Mouse (Mus musculus) embryonic facial prominence, embryonic 10.5 days (tissue): ENCODE results near the gene Prss41. TPM values are rescaled to one million over a fixed set of nuclear protein-coding genes. Genes with fewer than 3 reads are reported as not detected.

Experiments
- DNase-seq: peaks from one replicate; pipeline ENCODE4 v3.0.0-alpha.2; 2017; ENCODE audit warnings: low spot score
- H3K27ac ChIP-seq: fragments of 300-500 bp; sonication (generic); replicated peaks from 2 replicates; pipeline ENCODE4 v1.5.1; 2016; ENCODE audit warnings: mild to moderate bottlenecking
- H3K27me3 ChIP-seq: fragments of 300-500 bp; sonication (generic); replicated peaks from 2 replicates; pipeline ENCODE4 v1.6.1; 2016; ENCODE audit warnings: low read depth, mild to moderate bottlenecking; ENCODE audit not compliant: poor library complexity, severe bottlenecking
- H3K36me3 ChIP-seq: fragments of 300-500 bp; sonication (generic); replicated peaks from 2 replicates; pipeline ENCODE4 v1.6.1; 2016; ENCODE audit warnings: mild to moderate bottlenecking, moderate library complexity
- H3K4me1 ChIP-seq: fragments of 300-500 bp; sonication (generic); 2 replicates; pipeline ENCODE4 v1.6.1; 2016
- H3K4me3 ChIP-seq: fragments of 300-500 bp; sonication (generic); 2 replicates; pipeline ENCODE4 v1.5.1; 2016; ENCODE audit warnings: mild to moderate bottlenecking, moderate library complexity
- H3K9me3 ChIP-seq: fragments of 300-500 bp; sonication (generic); 2 replicates; pipeline ENCODE4 v1.6.1; 2016; ENCODE audit warnings: mild to moderate bottlenecking
- WGBS: fragments of 180-500 bp; shearing (Covaris S2); methylation state at CpG from one replicate; pipeline ENCODE4 v1.1.7; 2016; 5-methylcytosine and 5-hydroxymethylcytosine counted together
- polyA plus RNA-seq: library from polyadenylated mRNA; unstranded; fragments of >200 nt; fragmentation: Nextera tagmentation; extraction: Ambion mirVana; gene quantifications from 2 replicates; pipeline ENCODE4 v1.2.1, GENCODE M21; 2016

Gene Prss41
- polyA plus RNA-seq, 1 experiment from 2014 or later = 3.6 TPM

GRCm38 (mm10) chr17:23822094-23822493 is 21.9 kb downstream of the Prss41 start:
- H3K9me3 ChIP-seq = peaks cover 24% of the 10 kb centered on the region
- DNase-seq = no peak
- H3K36me3 ChIP-seq = peaks cover 100% of the 10 kb centered on the region
- no peak overlapping the region for H3K4me3 ChIP-seq
- H3K27ac ChIP-seq = no peak overlapping the region
- H3K4me1 ChIP-seq = peaks cover 6% of the 10 kb centered on the region
- WGBS = 73% methylated on average over 6 of the region's 6 CpGs
- no peaks in the 10 kb centered on the region for H3K27me3 ChIP-seq

- no peaks in the 10 kb centered on the region for H3K27me3 ChIP-seq
- no peak overlapping the region for H3K4me3 ChIP-seq
- DNase-seq = no peak
- H3K9me3 ChIP-seq = peaks cover 37% of the 10 kb centered on the region
- H3K4me1 ChIP-seq = 0 out of 2 replicates have a peak, but pooled peaks cover 5% of the 10 kb centered on the region
- 94% methylated on average over 5 of the region's 5 CpGs for WGBS
- peaks cover 100% of the 10 kb centered on the region for H3K36me3 ChIP-seq
- no peak overlapping the region for H3K27ac ChIP-seq
Measured at GRCm38 (mm10) chr17:23820731-23821130, 23.2 kb downstream of the Prss41 start.

GRCm38 (mm10) chr17:23819235-23819634 is 24.7 kb downstream of the Prss41 start:
- Histone ChIP-seq H3K27me3 (no peaks in the 10 kb centered on the region), H3K4me1 (no peaks in the 10 kb centered on the region), H3K36me3 (peaks cover 100% of the 10 kb centered on the region), H3K4me3 (no peak overlapping the region), H3K9me3 (peaks cover 46% of the 10 kb centered on the region), H3K27ac (no peak overlapping the region)
- DNase-seq = no peak
- 97% methylated on average over 25 of the region's 25 CpGs for WGBS

GRCm38 (mm10) chr17:23818579-23818978 is 25.4 kb downstream of the Prss41 start:
- no peak overlapping the region for H3K27ac ChIP-seq
- DNase-seq = no peak
- WGBS = 98% methylated on average over 8 of the region's 8 CpGs
- H3K27me3 ChIP-seq = no peaks in the 10 kb centered on the region
- no peak overlapping the region for H3K4me3 ChIP-seq
- peaks cover 100% of the 10 kb centered on the region for H3K36me3 ChIP-seq
- no peaks in the 10 kb centered on the region for H3K4me1 ChIP-seq
- H3K9me3 ChIP-seq = peaks cover 46% of the 10 kb centered on the region

GRCm38 (mm10) chr17:23815641-23816040 is 28.3 kb downstream of the Prss41 start:
- H3K27me3 ChIP-seq = no peaks in the 10 kb centered on the region
- no peak overlapping the region for H3K27ac ChIP-seq
- DNase-seq = no peak
- peaks cover 46% of the 10 kb centered on the region for H3K9me3 ChIP-seq
- H3K4me1 ChIP-seq = no peaks in the 10 kb centered on the region
- 98% methylated on average over 16 of the region's 16 CpGs for WGBS
- no peak overlapping the region for H3K4me3 ChIP-seq
- peaks cover 100% of the 10 kb centered on the region for H3K36me3 ChIP-seq

GRCm38 (mm10) chr17:23807918-23808317 is 36.1 kb downstream of the Prss41 start:
- H3K27ac ChIP-seq = no peak overlapping the region
- H3K4me1 ChIP-seq = peaks cover 28% of the 10 kb centered on the region
- WGBS = 88% methylated on average over 3 of the region's 3 CpGs
- H3K27me3 ChIP-seq = no peaks in the 10 kb centered on the region
- H3K36me3 ChIP-seq = peaks cover 76% of the 10 kb centered on the region
- no peak overlapping the region for H3K4me3 ChIP-seq
- H3K9me3 ChIP-seq = no peaks in the 10 kb centered on the region
- DNase-seq = no peak

GRCm38 (mm10) chr17:23806867-23807266 is 37.1 kb downstream of the Prss41 start:
- DNase-seq = peak; percentile 29
- Histone ChIP-seq H3K27me3 (no peaks in the 10 kb centered on the region), H3K9me3 (no peaks in the 10 kb centered on the region), H3K27ac (no peak overlapping the region), H3K36me3 (peaks cover 66% of the 10 kb centered on the region), H3K4me1 (peaks cover 33% of the 10 kb centered on the region), H3K4me3 (peak overlapping the region; percentile 81; the same call in 1 of the 2 replicates)
- 85% methylated on average over 25 of the region's 25 CpGs for WGBS

- 9% methylated on average over 8 of the region's 8 CpGs for WGBS
- no peaks in the 10 kb centered on the region for H3K27me3 ChIP-seq
- H3K27ac ChIP-seq = peak overlapping the region; percentile 99
- peaks cover 43% of the 10 kb centered on the region for H3K36me3 ChIP-seq
- peaks cover 33% of the 10 kb centered on the region for H3K4me1 ChIP-seq
- peak overlapping the region; percentile 81 for H3K4me3 ChIP-seq
- peaks cover 3% of the 10 kb centered on the region; the same call in 1 of the 2 replicates for H3K9me3 ChIP-seq
- no peak for DNase-seq
Measured at GRCm38 (mm10) chr17:23804426-23805085, 39.4 kb downstream of the Prss41 start.

GRCm38 (mm10) chr17:23803366-23804041 is 40.5 kb downstream of the Prss41 start:
- peak; percentile 92 for DNase-seq
- WGBS = under 1% methylated on average over 83 of the region's 83 CpGs
- no peaks in the 10 kb centered on the region for H3K27me3 ChIP-seq
- H3K36me3 ChIP-seq = peaks cover 32% of the 10 kb centered on the region
- H3K4me3 ChIP-seq = peak overlapping the region; percentile 81
- peaks cover 3% of the 10 kb centered on the region; the same call in 1 of the 2 replicates for H3K9me3 ChIP-seq
- H3K27ac ChIP-seq = peak overlapping the region; percentile 99
- H3K4me1 ChIP-seq = peaks cover 33% of the 10 kb centered on the region

GRCm38 (mm10) chr17:23802746-23803365 is 41.1 kb downstream of the Prss41 start:
- Histone ChIP-seq H3K27me3 (no peaks in the 10 kb centered on the region), H3K4me1 (peaks cover 34% of the 10 kb centered on the region), H3K4me3 (peak overlapping the region; percentile 81), H3K9me3 (peaks cover 3% of the 10 kb centered on the region; the same call in 1 of the 2 replicates), H3K36me3 (peaks cover 27% of the 10 kb centered on the region), H3K27ac (peak overlapping the region; percentile 99)
- peak; percentile 98 for DNase-seq
- WGBS = under 1% methylated on average over 60 of the region's 60 CpGs

- 86% methylated on average over 10 of the region's 10 CpGs for WGBS
- H3K27ac ChIP-seq = peak overlapping the region; percentile 20; the same call in 1 of the 2 replicates
- peaks cover 18% of the 10 kb centered on the region for H3K36me3 ChIP-seq
- H3K4me3 ChIP-seq = no peak overlapping the region
- H3K27me3 ChIP-seq = no peaks in the 10 kb centered on the region
- peaks cover 3% of the 10 kb centered on the region; the same call in 1 of the 2 replicates for H3K9me3 ChIP-seq
- DNase-seq = no peak
- peaks cover 35% of the 10 kb centered on the region for H3K4me1 ChIP-seq
Measured at GRCm38 (mm10) chr17:23801627-23802026, 42.3 kb downstream of the Prss41 start.

GRCm38 (mm10) chr17:23797316-23797715 is 46.7 kb downstream of the Prss41 start:
- H3K36me3 ChIP-seq = peaks cover 11% of the 10 kb centered on the region
- no peak overlapping the region for H3K27ac ChIP-seq
- H3K4me3 ChIP-seq = no peak overlapping the region
- DNase-seq = no peak
- WGBS = 52% methylated on average over 7 of the region's 7 CpGs
- peaks cover 16% of the 10 kb centered on the region for H3K4me1 ChIP-seq
- peaks cover 3% of the 10 kb centered on the region; the same call in 1 of the 2 replicates for H3K9me3 ChIP-seq
- no peaks in the 10 kb centered on the region for H3K27me3 ChIP-seq
